Mouse (Mus musculus) embryonic facial prominence, embryonic 10.5 days (tissue): ENCODE results near the gene Bicd1. TPM values are rescaled to one million over a fixed set of nuclear protein-coding genes. Genes with fewer than 3 reads are reported as not detected.
"Not testable (repeated sequence)": the region's sequence is repeated elsewhere in the genome, so short reads cannot be mapped to it uniquely, and the experiment has no call there.

ENCODE experiments used
- DNase-seq: peaks from one replicate; pipeline ENCODE4 v3.0.0-alpha.2; 2017; ENCODE audit warnings: low spot score
- H3K27ac ChIP-seq: fragments of 300-500 bp; sonication (generic); replicated peaks from 2 replicates; pipeline ENCODE4 v1.5.1; 2016; ENCODE audit warnings: mild to moderate bottlenecking
- H3K27me3 ChIP-seq: fragments of 300-500 bp; sonication (generic); replicated peaks from 2 replicates; pipeline ENCODE4 v1.6.1; 2016; ENCODE audit warnings: low read depth, mild to moderate bottlenecking; ENCODE audit not compliant: poor library complexity, severe bottlenecking
- H3K36me3 ChIP-seq: fragments of 300-500 bp; sonication (generic); replicated peaks from 2 replicates; pipeline ENCODE4 v1.6.1; 2016; ENCODE audit warnings: mild to moderate bottlenecking, moderate library complexity
- H3K4me1 ChIP-seq: fragments of 300-500 bp; sonication (generic); 2 replicates; pipeline ENCODE4 v1.6.1; 2016
- H3K4me3 ChIP-seq: fragments of 300-500 bp; sonication (generic); 2 replicates; pipeline ENCODE4 v1.5.1; 2016; ENCODE audit warnings: mild to moderate bottlenecking, moderate library complexity
- H3K9me3 ChIP-seq: fragments of 300-500 bp; sonication (generic); 2 replicates; pipeline ENCODE4 v1.6.1; 2016; ENCODE audit warnings: mild to moderate bottlenecking
- WGBS: fragments of 180-500 bp; shearing (Covaris S2); methylation state at CpG from one replicate; pipeline ENCODE4 v1.1.7; 2016; 5-methylcytosine and 5-hydroxymethylcytosine counted together
- polyA plus RNA-seq: library from polyadenylated mRNA; unstranded; fragments of >200 nt; fragmentation: Nextera tagmentation; extraction: Ambion mirVana; gene quantifications from 2 replicates; pipeline ENCODE4 v1.2.1, GENCODE M21; 2016

The Bicd1 gene
- polyA plus RNA-seq, 1 experiment from 2014 or later, result 8.0 TPM

DNA sequence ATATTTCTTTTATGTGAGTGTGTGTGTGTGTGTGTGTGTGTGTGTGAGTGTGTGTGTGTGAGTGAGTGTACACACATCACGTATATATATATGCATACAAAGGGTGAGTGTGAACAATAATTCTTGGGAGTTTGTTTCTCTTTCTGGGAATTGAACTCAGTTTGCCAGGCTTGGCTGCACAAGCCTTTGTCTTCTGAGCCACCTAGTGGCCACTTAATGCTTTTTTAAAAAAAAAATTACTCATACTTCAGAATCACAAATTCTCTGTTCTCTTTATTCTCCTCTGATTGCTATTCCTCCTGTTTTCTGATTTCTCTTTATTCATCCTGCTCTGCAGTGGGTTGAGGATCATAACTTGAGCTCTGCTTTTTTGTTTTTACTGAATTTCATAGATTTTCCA lies 30.5 kb downstream of the Bicd1 start:
- 100% methylated on average over 1 of the region's 1 CpGs for WGBS
- H3K4me3 ChIP-seq, result no peak overlapping the region
- no peaks in the 10 kb centered on the region for H3K4me1 ChIP-seq
- no peaks in the 10 kb centered on the region for H3K36me3 ChIP-seq
- no peak for DNase-seq
- no peak overlapping the region for H3K27ac ChIP-seq
- H3K27me3 ChIP-seq, result no peaks in the 10 kb centered on the region
- peaks cover 5% of the 10 kb centered on the region; the same call in 1 of the 2 replicates for H3K9me3 ChIP-seq

DNA sequence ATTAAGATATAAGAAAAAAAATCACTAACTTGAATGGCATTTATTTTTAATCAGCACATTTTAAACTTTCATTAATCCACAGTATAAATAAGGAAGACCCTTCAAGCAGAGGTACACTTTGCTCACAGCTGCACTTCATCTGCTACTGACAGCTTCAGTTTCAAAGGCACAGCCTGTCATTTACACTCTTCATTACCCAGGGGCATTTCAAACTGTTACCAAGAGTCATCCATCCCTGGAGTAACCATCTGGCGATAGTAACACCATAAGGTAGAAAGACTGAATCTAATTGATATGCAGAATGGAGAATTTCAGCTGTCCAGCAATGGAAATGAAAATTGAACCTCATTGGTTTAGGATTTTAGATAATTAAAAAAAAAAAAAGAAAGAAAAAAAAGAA lies 34.2 kb downstream of the Bicd1 start:
- Histone ChIP-seq H3K36me3 (no peaks in the 10 kb centered on the region), H3K9me3 (no peaks in the 10 kb centered on the region), H3K27ac (no peak overlapping the region), H3K27me3 (no peaks in the 10 kb centered on the region), H3K4me1 (no peaks in the 10 kb centered on the region), H3K4me3 (no peak overlapping the region)
- no peak for DNase-seq
- 51% methylated on average over 1 of the region's 1 CpGs for WGBS

DNA sequence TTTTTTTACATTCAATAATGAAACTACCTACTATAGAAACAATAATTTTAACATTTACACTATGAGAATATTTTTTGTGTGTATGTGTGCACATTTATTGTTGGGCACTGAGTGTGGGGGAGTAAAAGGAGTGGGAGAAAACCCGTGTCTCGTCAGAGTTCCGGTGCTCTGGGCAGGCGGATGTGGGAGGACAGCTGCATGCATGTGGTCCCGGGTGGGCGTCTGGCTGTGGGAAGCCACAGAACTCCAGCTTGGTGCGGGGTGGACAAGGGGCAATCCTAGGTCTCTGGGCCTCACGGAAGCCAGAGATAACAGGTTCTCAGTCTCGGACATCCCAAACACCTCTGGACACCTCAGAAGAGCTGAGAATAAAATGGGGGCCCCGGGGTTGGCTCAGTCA lies 37.2 kb downstream of the Bicd1 start:
- Histone ChIP-seq H3K36me3 (no peaks in the 10 kb centered on the region), H3K4me1 (no peaks in the 10 kb centered on the region), H3K27me3 (no peaks in the 10 kb centered on the region), H3K4me3 (no peak overlapping the region), H3K9me3 (no peaks in the 10 kb centered on the region), H3K27ac (no peak overlapping the region)
- DNase-seq, result no peak
- WGBS, result 90% methylated on average over 10 of the region's 10 CpGs

DNA sequence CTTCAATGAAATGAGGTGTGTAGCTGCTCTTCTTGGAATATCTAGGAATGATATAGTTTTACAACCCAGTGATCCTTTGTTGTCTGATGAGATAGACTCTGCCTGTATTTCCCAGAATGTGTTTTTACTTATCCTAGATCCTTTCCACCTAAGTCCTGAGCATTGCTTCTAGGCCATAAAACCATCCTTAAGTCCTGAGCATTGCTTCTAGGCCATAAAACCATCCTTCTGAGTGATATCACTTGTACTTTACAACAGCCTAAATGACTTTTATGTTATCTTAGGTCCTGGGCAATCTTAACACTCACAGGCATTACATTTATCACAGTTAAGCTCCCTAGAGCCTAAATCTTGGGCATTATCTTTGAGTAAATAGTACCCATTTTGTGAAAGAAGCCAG lies 48.6 kb downstream of the Bicd1 start:
- H3K9me3 ChIP-seq, result no peaks in the 10 kb centered on the region
- no peaks in the 10 kb centered on the region for H3K36me3 ChIP-seq
- DNase-seq, result no peak
- H3K27me3 ChIP-seq, result no peaks in the 10 kb centered on the region
- H3K4me3 ChIP-seq, result no peak overlapping the region
- no peak overlapping the region for H3K27ac ChIP-seq
- H3K4me1 ChIP-seq, result no peaks in the 10 kb centered on the region

DNA sequence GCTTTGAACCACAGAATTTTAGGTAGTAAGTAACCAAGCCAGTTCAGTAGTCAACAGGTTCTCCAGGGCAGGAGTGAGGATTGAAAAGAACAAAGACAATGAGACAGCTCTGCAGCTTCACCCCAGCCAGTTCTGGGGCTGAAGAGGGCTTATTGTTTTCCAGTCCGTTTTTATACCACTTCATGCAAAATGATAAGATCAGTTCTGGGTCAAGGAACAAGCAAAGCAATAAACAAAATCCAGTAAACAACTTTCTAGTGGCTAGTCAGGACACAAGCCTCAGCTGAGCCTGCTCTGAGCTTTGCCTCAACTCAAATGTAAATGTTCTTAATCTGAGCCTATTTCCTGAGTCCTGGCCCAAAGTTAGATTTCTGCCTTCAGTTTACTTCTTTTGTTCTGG lies 52.3 kb downstream of the Bicd1 start:
- 10% methylated on average over 1 of the region's 1 CpGs for WGBS
- no peak for DNase-seq

DNA sequence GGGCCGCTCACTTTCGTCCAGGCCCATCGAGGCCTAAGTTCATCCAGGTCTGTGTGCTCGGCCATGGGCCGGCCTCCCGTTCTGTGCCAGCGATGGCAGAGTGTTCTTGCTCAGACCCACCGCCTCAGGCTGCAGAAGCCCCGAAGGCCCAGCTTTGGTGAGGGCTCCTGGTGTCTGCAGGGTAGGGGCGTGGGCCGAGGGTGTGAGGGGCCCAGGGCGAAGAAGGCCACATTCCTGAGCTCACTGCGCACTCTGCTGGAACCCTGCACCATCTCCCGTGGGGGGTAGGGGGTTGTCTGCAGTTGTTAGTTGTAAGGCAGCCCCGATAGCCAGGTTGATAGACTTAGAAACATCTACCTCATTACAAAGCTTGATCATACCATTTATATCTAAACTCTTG lies 62.8 kb downstream of the Bicd1 start:
- DNase-seq, result peak; percentile 7
- H3K9me3 ChIP-seq, result no peaks in the 10 kb centered on the region
- 73% methylated on average over 15 of the region's 15 CpGs for WGBS

More for the DNA sequence above, 52.3 kb downstream of the Bicd1 start:
- Histone ChIP-seq H3K4me1 (no peaks in the 10 kb centered on the region), H3K27me3 (no peaks in the 10 kb centered on the region), H3K27ac (no peak overlapping the region), H3K4me3 (no peak overlapping the region), H3K36me3 (no peaks in the 10 kb centered on the region), H3K9me3 (no peaks in the 10 kb centered on the region)

DNA sequence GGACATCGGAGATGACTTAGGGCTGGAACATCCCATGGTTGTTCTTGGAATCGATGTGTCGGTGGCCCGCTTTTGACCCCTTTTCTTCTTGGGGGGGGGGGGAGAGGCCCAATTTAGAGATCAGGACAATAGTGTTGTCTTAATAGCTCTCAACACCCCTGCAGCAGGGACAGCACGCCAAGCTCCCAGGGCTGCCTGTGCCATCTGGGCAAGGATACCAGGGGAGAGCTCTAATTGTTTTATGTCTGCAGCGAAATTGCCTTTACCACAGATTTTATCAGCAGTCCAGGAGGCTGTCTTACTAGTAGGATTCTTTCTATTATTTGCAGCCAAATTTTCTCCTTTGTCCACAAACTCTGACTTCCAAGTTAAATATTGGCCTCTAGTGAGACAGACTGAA lies 63.8 kb downstream of the Bicd1 start:
- not testable (repeated sequence) for H3K27ac ChIP-seq, H3K4me3 ChIP-seq, H3K36me3 ChIP-seq, H3K4me1 ChIP-seq, DNase-seq, H3K27me3 ChIP-seq, H3K9me3 ChIP-seq
- WGBS, result 91% methylated on average over 6 of the region's 6 CpGs

More for the DNA sequence above, 62.8 kb downstream of the Bicd1 start:
- no peaks in the 10 kb centered on the region for H3K4me1 ChIP-seq
- no peaks in the 10 kb centered on the region for H3K27me3 ChIP-seq
- H3K36me3 ChIP-seq, result no peaks in the 10 kb centered on the region
- no peak overlapping the region for H3K27ac ChIP-seq
- no peak overlapping the region for H3K4me3 ChIP-seq

DNA sequence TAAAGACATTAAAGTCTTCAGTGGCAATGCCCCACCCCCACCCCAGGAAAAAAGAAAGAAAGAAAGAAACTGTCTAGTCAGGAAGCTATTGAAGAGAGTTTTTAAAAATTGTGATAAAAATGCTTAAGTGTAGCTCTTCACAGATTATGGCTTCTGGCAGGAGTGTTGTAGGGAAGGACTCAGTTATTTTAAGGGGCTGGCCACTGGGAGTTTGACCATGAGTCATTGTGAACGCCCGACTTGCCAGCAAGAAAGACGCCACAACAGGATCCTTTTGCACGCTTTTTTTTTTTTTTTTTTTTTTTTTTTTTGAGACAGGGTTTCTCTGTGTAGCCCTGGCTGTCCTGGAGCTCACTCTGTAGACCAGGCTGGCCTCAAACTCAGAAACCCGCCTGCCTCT lies 73.2 kb downstream of the Bicd1 start:
- not testable (repeated sequence) for H3K4me1 ChIP-seq, DNase-seq, H3K36me3 ChIP-seq, H3K4me3 ChIP-seq, H3K9me3 ChIP-seq, H3K27ac ChIP-seq, H3K27me3 ChIP-seq
- 97% methylated on average over 5 of the region's 5 CpGs for WGBS

DNA sequence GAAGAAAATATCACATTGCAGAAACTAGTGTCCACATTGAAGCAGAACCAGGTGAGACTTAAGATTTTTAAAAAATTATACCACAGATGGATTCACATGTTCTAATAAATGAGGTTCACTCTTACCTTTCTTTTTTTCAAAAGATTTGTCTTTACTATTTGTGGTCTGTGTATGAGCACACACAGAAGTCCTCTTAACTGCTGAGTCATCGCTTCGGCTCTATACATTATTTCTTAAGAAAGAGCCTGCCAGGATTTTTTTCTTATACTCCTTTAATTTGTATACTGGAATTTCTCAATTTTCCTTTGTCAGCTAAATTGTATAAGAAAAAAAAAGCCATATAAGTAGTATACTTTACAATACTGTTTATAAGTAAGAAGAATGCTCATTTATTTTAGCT lies 86.0 kb downstream of the Bicd1 start:
- H3K27me3 ChIP-seq, result no peaks in the 10 kb centered on the region
- no peak overlapping the region for H3K4me3 ChIP-seq
- no peaks in the 10 kb centered on the region for H3K36me3 ChIP-seq
- no peak overlapping the region for H3K27ac ChIP-seq
- H3K9me3 ChIP-seq, result no peaks in the 10 kb centered on the region
- H3K4me1 ChIP-seq, result no peaks in the 10 kb centered on the region
- WGBS, result 93% methylated on average over 2 of the region's 2 CpGs
- no peak for DNase-seq

DNA sequence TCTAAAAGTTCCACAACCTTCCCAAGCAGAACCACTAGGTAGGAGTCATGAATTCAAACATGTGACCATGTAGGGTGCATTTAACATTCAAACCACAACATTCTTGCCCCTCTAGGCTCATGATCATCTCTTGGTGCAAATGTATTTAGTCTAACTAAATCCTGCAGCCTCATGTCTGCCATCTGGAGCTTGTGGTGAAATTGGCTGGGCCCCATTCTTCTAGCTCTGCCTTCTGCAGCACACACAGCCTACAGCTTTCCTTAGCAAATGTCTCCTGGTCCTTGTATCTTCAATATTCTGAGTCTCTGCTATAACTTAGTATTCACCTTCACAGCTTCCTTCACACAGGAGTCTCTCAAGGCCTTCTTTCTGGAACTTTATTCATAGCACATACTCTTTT lies 87.2 kb downstream of the Bicd1 start:
- H3K27ac ChIP-seq, result no peak overlapping the region
- no peak for DNase-seq
- no peak overlapping the region for H3K4me3 ChIP-seq
- H3K36me3 ChIP-seq, result no peaks in the 10 kb centered on the region
- H3K27me3 ChIP-seq, result no peaks in the 10 kb centered on the region
- H3K4me1 ChIP-seq, result no peaks in the 10 kb centered on the region
- H3K9me3 ChIP-seq, result no peaks in the 10 kb centered on the region

DNA sequence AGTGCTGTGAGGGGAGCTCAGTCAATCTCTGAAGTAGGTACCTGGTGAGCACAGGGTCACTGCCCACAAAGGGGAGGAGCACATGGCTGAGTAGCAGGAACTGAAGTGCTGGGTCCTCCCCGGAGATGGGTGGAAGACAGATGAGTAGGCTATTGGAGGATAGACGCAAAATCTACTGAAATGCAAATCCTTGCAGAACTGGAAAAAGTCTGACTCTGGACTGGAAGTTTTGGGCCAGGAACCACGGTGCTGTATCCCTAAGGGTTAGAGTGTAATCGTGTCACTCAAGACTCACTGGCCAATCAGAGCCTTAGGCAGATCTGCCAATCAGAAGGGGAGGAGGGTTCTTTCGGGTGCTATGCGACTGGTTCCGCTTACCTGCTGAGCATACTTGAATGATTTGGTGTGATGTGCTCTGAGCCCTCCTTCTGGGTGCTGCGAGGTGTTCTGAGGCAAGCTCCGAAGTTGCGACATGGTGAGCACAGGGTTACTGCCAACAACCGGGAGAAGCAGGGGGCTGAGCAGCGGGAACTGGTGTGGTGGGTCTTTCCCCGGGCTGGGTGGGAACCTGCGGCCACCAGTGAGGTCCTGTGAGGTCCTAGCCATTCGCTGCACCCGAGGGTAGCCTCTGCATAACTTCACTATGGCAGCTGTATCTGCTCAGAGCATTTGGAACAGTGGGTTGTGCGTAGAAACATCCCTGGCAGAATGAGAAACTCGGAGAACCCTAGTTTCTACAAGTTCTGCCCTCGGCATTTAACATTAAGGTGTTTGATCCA lies 157.2 kb downstream of the Bicd1 start:
- 3% methylated on average over 19 of the region's 19 CpGs for WGBS
- DNase-seq, result peak; percentile 80

DNA sequence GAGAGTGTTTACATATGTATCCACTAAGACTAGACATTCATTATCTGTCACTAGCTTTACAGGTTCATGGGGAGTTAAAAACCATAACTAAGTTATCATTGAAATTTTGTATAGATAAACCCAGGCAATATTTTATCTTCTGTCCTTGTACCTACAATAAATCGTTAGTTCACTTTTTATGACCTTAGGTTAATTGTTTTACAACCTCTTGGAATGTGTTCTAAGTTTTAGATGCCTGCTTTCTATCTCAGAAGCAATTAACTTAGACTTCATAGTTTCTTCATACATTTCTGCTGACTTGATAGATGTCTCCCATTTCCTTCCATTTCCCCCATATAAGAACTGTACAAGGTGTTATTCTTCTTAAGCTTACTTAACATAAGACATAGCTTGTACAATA lies 158.5 kb downstream of the Bicd1 start:
- Histone ChIP-seq H3K27me3 (no peaks in the 10 kb centered on the region), H3K4me3 (no peak overlapping the region), H3K27ac (no peak overlapping the region), H3K4me1 (peaks cover 5% of the 10 kb centered on the region), H3K36me3 (no peaks in the 10 kb centered on the region), H3K9me3 (no peaks in the 10 kb centered on the region)
- 86% methylated on average over 1 of the region's 1 CpGs for WGBS
- no peak for DNase-seq

More for the DNA sequence above, 157.2 kb downstream of the Bicd1 start:
- Histone ChIP-seq H3K27ac (peak overlapping the region; percentile 81), H3K4me3 (peak overlapping the region; percentile 77), H3K36me3 (no peaks in the 10 kb centered on the region), H3K9me3 (no peaks in the 10 kb centered on the region), H3K27me3 (no peaks in the 10 kb centered on the region), H3K4me1 (peaks cover 5% of the 10 kb centered on the region)

DNA sequence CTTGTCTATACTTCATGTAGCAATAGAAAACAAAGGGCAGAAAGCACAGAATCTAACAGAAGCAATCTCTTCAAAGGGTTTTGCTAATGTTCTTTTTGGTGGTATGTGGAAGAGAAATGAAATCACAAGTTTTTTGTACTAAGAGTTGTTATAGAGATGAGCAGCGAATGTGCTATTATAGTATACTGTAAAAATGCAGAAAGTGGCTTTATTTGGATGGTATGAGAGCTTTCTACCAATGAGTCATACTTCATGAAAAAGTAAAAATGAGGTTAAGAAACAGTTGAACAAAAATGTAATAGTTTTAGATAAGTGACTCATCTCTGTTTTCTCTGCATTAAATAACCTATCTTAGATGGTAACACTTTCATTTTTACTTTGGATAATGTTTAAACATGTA lies 165.6 kb downstream of the Bicd1 start:
- Histone ChIP-seq H3K4me3 (no peak overlapping the region), H3K9me3 (no peaks in the 10 kb centered on the region), H3K4me1 (no peaks in the 10 kb centered on the region), H3K36me3 (no peaks in the 10 kb centered on the region), H3K27ac (no peak overlapping the region), H3K27me3 (no peaks in the 10 kb centered on the region)
- no peak for DNase-seq
- WGBS, result 86% methylated on average over 1 of the region's 1 CpGs
